Mouse (Mus musculus): Measurements from ENCODE around the gene Lsamp. TPM values are rescaled to one million over a fixed set of nuclear protein-coding genes. Genes with fewer than 3 reads are reported as not detected.

The Lsamp gene
- polyA plus RNA-seq, 1 experiment from 2014 or later: 29.4 TPM

- peak; percentile 41 for ATAC-seq (ENCODE audit: low FRiP score, low read depth)
- H3K27me3 ChIP-seq (replicated peaks): no peaks in the 10 kb centered on the region
- H3K4me2 ChIP-seq (replicated peaks): peak overlapping the region; percentile 81
- 0 out of 2 replicates have a peak, but pooled peaks cover 4% of the 10 kb centered on the region for H3K4me1 ChIP-seq
- no peaks in the 10 kb centered on the region for H3K9me3 ChIP-seq
- no peaks in the 10 kb centered on the region for H3K36me3 ChIP-seq
- peak overlapping the region; percentile 49 for H3K4me3 ChIP-seq
- peak overlapping the region; percentile 36; the same call in 1 of the 2 replicates for H3K9ac ChIP-seq
- no peak overlapping the region for H3K27ac ChIP-seq
- WGBS: 38% methylated on average over 14 of the region's 14 CpGs
Observed at GRCm38 (mm10) chr16:42189431-42190081, 2205.4 kb downstream of the Lsamp start.

- no peaks in the 10 kb centered on the region for H3K27me3 ChIP-seq (replicated peaks)
- WGBS: 1% methylated on average over 44 of the region's 44 CpGs
- H3K9ac ChIP-seq: peak overlapping the region; percentile 79
- H3K4me1 ChIP-seq: 0 out of 2 replicates have a peak, but pooled peaks cover 4% of the 10 kb centered on the region
- no peaks in the 10 kb centered on the region for H3K36me3 ChIP-seq
- peak overlapping the region; percentile 98 for H3K27ac ChIP-seq
- H3K9me3 ChIP-seq: no peaks in the 10 kb centered on the region
- peak overlapping the region; percentile 81 for H3K4me2 ChIP-seq (replicated peaks)
- peak overlapping the region; percentile 49 for H3K4me3 ChIP-seq
- peak; percentile 99 for ATAC-seq (ENCODE audit: low FRiP score, low read depth)
Observed at GRCm38 (mm10) chr16:42190114-42191045, 2206.2 kb downstream of the Lsamp start.

Small RNA genes within 50 kb of the gene (microRNA-seq; reads per million reads assigned to microRNA genes)
- gene Gm27887 (not detected), gene Gm47276 (not detected)
